Mouse (Mus musculus): ENCODE data around the gene Arpc3. TPM values are rescaled to one million over a fixed set of nuclear protein-coding genes. Genes with fewer than 3 reads are reported as not detected.
A peak's percentile ranks its signal among the peaks of the same experiment; 100 is the strongest.
"Not testable (repeated sequence)": the region's sequence is repeated elsewhere in the genome, so short reads cannot be mapped to it uniquely, and the experiment has no call there.

The Arpc3 gene
- polyA plus RNA-seq, 1 experiment from 2014 or later = 164 TPM

DNA sequence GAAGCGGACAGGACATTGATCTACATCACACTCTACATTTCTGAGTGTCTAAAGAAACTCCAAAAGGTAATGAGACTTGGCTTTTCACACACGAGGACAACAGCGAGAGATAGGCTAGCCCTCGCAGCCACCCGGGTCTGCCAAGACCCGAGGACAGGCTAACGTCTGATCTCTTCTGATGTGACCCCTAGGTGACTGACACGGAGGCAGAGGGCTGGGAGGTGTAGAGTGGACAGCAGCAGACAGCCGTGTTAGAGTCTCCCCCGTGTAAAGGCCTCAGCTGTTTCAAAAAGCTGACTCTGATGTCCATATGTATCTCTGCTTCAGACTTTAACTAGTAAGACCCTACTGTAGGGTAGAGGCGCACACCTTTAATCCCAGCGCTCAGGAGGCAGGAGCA lies 11.7 kb downstream of the Arpc3 start:
- Histone ChIP-seq H3K36me3 (ENCODE audit: control insufficient read depth, insufficient read depth, low read length) (peaks cover 37% of the 10 kb centered on the region), H3K27ac (ENCODE audit: low read length) (no peak overlapping the region), H3K4me2 (ENCODE audit: low read depth, low read length) (no peak overlapping the region), H3K9me3 (replicated peaks; ENCODE audit: control insufficient read depth, low read length) (0 out of 2 replicates have a peak, but pooled peaks cover 3% of the 10 kb centered on the region), H3K4me3 (replicated peaks; ENCODE audit: low read length) (no peak overlapping the region), H3K27me3 (ENCODE audit: control insufficient read depth, insufficient read depth, low read length) (no peaks in the 10 kb centered on the region), H3K4me1 (ENCODE audit: control insufficient read depth, insufficient read depth, low read length) (peaks cover 13% of the 10 kb centered on the region), H3K9ac (ENCODE audit: low read length) (no peak overlapping the region)
- WGBS = 92% methylated on average over 12 of the region's 12 CpGs
- no peak for ATAC-seq (ENCODE audit: insufficient read depth, low FRiP score)

DNA sequence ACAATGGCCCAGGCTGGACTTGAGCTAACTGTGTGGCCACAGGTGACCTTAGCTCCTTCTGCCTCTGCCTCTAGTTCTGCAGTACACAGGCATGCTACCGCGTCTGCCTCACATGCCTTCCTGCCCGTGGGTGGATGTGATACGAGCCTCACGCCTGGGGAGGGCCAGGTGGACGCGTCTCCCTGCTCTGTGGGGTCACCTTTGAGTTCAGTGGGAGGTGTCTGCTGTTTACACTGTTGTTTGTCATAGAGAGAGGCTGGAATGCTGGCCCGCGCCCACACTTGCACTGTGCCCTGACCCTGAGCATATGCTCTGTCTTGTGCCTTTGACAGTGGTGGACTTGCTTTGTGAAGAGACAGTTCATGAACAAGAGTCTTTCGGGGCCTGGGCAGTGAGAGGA lies 13.9 kb downstream of the Arpc3 start:
- peaks cover 7% of the 10 kb centered on the region for H3K4me1 ChIP-seq (ENCODE audit: control insufficient read depth, insufficient read depth, low read length)
- 81% methylated on average over 10 of the region's 10 CpGs for WGBS
- no peak overlapping the region for H3K27ac ChIP-seq (ENCODE audit: low read length)
- H3K4me3 ChIP-seq (replicated peaks; ENCODE audit: low read length) = no peak overlapping the region
- no peak overlapping the region for H3K9ac ChIP-seq (ENCODE audit: low read length)
- 0 out of 2 replicates have a peak, but pooled peaks cover 3% of the 10 kb centered on the region for H3K9me3 ChIP-seq (replicated peaks; ENCODE audit: control insufficient read depth, low read length)
- H3K4me2 ChIP-seq (ENCODE audit: low read depth, low read length) = no peak overlapping the region
- H3K27me3 ChIP-seq (ENCODE audit: control insufficient read depth, insufficient read depth, low read length) = no peaks in the 10 kb centered on the region
- ATAC-seq (ENCODE audit: insufficient read depth, low FRiP score) = no peak
- H3K36me3 ChIP-seq (ENCODE audit: control insufficient read depth, insufficient read depth, low read length) = peaks cover 37% of the 10 kb centered on the region

DNA sequence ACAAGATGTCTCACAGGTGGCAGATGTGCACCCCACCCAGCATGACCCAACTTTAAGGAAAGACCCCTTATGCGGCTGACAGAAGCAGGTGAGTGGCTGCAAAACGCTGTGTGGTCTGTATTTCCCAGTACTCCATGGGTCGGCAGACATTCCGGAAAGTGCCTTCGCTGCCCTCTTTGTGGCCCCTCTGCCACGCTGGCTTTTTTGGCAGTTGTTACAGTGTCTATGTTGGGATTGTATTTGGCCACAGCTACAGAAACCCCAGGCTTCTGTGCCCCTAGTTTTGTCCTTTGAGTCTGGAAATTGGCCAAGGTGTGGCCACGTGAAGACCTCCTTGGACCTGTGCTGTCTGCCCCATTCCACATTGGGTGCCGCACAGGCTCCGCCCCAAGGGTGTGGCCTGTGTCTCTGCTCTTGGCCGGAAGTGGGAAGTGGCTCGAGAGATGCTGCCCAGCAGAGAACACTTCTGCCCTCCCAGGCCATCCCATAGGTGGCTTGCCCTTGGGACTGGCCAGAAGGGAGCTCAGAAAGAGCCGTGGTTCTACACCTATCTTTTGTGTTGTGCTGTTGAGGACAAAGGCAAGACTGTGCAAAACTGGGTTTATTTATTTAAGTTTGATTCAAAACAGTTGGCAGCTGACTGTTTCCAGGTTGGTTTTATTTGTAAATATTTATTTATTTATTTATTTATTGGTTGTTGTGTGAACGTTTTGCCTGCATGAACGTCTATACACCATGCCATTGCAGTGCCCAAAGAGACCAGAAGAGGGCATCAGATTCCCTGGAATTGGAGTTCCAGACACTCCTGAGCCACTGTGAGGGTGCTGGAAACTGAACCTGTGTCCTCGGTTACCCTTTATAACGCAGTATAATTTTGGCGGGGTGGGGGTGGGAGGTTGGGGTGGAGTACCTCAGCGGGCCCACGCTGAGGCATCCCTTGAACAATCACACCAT lies 18.3 kb downstream of the Arpc3 start:
- no peaks in the 10 kb centered on the region for H3K27me3 ChIP-seq (ENCODE audit: control insufficient read depth, insufficient read depth, low read length)
- peaks cover 3% of the 10 kb centered on the region; the same call in 1 of the 2 replicates for H3K4me1 ChIP-seq (ENCODE audit: control insufficient read depth, insufficient read depth, low read length)
- H3K27ac ChIP-seq (ENCODE audit: low read length) = no peak overlapping the region
- H3K9me3 ChIP-seq (replicated peaks; ENCODE audit: control insufficient read depth, low read length) = 0 out of 2 replicates have a peak, but pooled peaks cover 3% of the 10 kb centered on the region
- WGBS = 87% methylated on average over 19 of the region's 19 CpGs
- H3K4me2 ChIP-seq (ENCODE audit: low read depth, low read length) = no peak overlapping the region
- ATAC-seq (ENCODE audit: insufficient read depth, low FRiP score) = 0 out of 2 replicates have a peak, but pooled peaks have one; percentile 16
- peaks cover 17% of the 10 kb centered on the region for H3K36me3 ChIP-seq (ENCODE audit: control insufficient read depth, insufficient read depth, low read length)
- H3K4me3 ChIP-seq (replicated peaks; ENCODE audit: low read length) = no peak overlapping the region
- H3K9ac ChIP-seq (ENCODE audit: low read length) = no peak overlapping the region

DNA sequence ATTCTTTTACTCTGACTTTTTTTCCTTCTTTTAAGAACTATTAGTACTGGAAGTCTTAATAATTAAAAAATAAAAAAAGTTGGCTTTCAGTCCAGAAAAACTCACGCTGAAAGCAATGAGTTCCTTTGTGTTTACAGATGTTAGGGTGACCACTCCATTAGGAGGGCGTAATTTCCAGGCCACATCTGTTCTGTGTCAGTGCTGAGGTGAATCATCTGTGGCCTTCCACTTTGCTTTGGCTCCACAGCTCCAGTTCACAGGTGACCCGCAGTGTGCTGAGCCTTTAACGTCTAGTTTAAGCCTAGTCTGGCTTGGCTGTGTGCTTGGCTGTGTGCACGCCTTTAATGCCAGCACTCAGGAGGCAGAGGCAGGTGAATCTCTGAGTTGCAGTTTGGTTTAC lies 20.2 kb downstream of the Arpc3 start:
- no peak for ATAC-seq (ENCODE audit: insufficient read depth, low FRiP score)
- Histone ChIP-seq H3K9ac (ENCODE audit: low read length) (no peak overlapping the region), H3K36me3 (ENCODE audit: control insufficient read depth, insufficient read depth, low read length) (peaks cover 4% of the 10 kb centered on the region), H3K4me3 (replicated peaks; ENCODE audit: low read length) (no peak overlapping the region), H3K4me2 (ENCODE audit: low read depth, low read length) (no peak overlapping the region), H3K27me3 (ENCODE audit: control insufficient read depth, insufficient read depth, low read length) (no peaks in the 10 kb centered on the region), H3K9me3 (replicated peaks; ENCODE audit: control insufficient read depth, low read length) (no peaks in the 10 kb centered on the region), H3K27ac (ENCODE audit: low read length) (no peak overlapping the region), H3K4me1 (ENCODE audit: control insufficient read depth, insufficient read depth, low read length) (peaks cover 3% of the 10 kb centered on the region; the same call in 1 of the 2 replicates)
- 56% methylated on average over 5 of the region's 5 CpGs for WGBS

DNA sequence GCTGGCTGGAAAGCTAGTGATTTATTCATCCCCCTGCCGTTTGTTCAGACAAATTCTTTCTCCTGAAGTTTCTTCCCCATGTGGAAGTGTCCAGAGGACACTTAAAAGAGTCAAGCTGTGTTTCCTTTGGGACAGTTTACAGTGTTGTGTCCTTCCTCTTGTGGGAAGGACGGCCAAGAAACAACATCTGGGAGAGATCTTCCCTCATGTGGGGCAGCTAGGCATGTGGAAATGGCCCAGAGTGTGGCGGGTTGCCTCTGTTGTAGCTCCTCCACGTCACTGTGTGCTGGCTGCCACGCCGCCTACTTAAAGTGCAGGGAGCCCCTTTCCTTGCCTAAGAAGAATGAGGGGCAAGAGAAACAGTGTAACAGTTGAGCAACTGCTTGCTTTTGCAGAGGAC lies 21.1 kb downstream of the Arpc3 start:
- no peak overlapping the region for H3K9ac ChIP-seq (ENCODE audit: low read length)
- 33% methylated on average over 6 of the region's 6 CpGs for WGBS
- no peaks in the 10 kb centered on the region for H3K27me3 ChIP-seq (ENCODE audit: control insufficient read depth, insufficient read depth, low read length)
- no peaks in the 10 kb centered on the region for H3K36me3 ChIP-seq (ENCODE audit: control insufficient read depth, insufficient read depth, low read length)
- no peaks in the 10 kb centered on the region for H3K9me3 ChIP-seq (replicated peaks; ENCODE audit: control insufficient read depth, low read length)
- H3K27ac ChIP-seq (ENCODE audit: low read length) = 0 out of 2 replicates have a peak overlapping the region, but pooled peaks have one; percentile 31
- no peak overlapping the region for H3K4me2 ChIP-seq (ENCODE audit: low read depth, low read length)
- ATAC-seq (ENCODE audit: insufficient read depth, low FRiP score) = peak; percentile 34; the same call in 1 of the 2 replicates
- H3K4me1 ChIP-seq (ENCODE audit: control insufficient read depth, insufficient read depth, low read length) = peaks cover 3% of the 10 kb centered on the region; the same call in 1 of the 2 replicates
- no peak overlapping the region for H3K4me3 ChIP-seq (replicated peaks; ENCODE audit: low read length)

DNA sequence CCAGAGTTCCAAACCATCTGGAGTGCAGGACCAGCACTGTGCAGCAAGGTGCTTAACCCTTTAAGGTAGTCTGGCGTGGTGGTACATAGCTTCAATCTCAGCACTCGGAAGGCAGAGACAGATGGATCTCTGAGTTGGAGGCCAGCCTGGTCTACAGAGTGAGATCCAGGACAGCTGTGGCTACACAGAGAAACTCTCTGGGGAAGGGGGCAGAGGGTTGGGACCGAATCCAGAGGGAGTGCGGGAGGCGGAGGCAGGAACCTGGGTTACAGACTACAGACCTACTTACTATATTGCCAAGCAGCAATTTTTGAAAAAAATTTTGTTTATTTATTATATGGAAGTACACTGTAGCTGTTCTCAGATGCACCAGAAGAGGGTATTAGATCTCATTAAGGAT lies 22.7 kb downstream of the Arpc3 start:
- no peak for ATAC-seq (ENCODE audit: insufficient read depth, low FRiP score)
- Histone ChIP-seq H3K27ac (ENCODE audit: low read length) (no peak overlapping the region), H3K27me3 (ENCODE audit: control insufficient read depth, insufficient read depth, low read length) (no peaks in the 10 kb centered on the region), H3K9ac (ENCODE audit: low read length) (no peak overlapping the region), H3K36me3 (ENCODE audit: control insufficient read depth, insufficient read depth, low read length) (no peaks in the 10 kb centered on the region), H3K9me3 (replicated peaks; ENCODE audit: control insufficient read depth, low read length) (no peaks in the 10 kb centered on the region), H3K4me3 (replicated peaks; ENCODE audit: low read length) (no peak overlapping the region), H3K4me1 (ENCODE audit: control insufficient read depth, insufficient read depth, low read length) (peaks cover 3% of the 10 kb centered on the region; the same call in 1 of the 2 replicates), H3K4me2 (ENCODE audit: low read depth, low read length) (no peak overlapping the region)
- 87% methylated on average over 5 of the region's 5 CpGs for WGBS

DNA sequence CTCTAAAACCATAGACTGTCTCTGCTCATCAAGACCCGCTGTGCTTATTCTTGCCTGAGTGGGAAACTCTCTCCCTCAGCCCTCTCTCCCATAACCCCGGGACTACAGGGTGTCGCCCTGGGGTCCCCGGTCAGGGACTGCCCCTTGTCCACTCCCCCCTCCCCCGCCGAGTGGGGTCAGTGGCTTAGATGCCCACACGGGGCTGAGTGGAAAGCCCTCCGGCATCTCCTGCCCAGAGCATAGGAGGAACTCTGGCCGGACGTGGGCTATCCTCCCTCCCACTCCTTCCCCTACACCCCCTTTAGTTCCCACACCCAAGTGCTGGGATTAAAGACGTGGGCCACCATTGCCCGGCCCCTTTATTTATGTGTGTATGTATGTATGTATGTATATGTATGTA lies 23.8 kb downstream of the Arpc3 start:
- Histone ChIP-seq H3K9ac (ENCODE audit: low read length) (no peak overlapping the region), H3K9me3 (replicated peaks; ENCODE audit: control insufficient read depth, low read length) (no peaks in the 10 kb centered on the region), H3K4me2 (ENCODE audit: low read depth, low read length) (no peak overlapping the region), H3K27me3 (ENCODE audit: control insufficient read depth, insufficient read depth, low read length) (no peaks in the 10 kb centered on the region), H3K36me3 (ENCODE audit: control insufficient read depth, insufficient read depth, low read length) (no peaks in the 10 kb centered on the region), H3K4me1 (ENCODE audit: control insufficient read depth, insufficient read depth, low read length) (peaks cover 3% of the 10 kb centered on the region; the same call in 1 of the 2 replicates), H3K4me3 (replicated peaks; ENCODE audit: low read length) (no peak overlapping the region), H3K27ac (ENCODE audit: low read length) (no peak overlapping the region)
- WGBS = 87% methylated on average over 12 of the region's 12 CpGs
- no peak for ATAC-seq (ENCODE audit: insufficient read depth, low FRiP score)

DNA sequence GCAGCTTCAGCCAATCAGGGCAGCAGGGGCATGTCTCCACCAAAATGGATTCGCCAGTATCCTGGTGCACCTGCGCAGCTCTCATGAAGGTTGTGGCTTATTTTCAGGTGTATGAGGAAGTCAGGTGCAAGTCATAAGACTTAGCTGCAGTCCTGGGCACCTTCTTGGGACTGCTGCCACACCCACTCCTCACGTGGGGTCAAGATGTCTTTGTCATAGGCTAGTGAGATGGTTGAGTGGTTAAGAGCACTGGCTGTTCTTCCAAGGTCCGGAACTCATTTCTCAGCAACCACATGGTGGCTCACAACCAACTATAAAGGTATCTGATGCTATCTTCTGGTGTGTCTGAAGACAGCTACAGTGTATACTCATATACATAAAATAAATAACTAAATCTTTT lies 29.0 kb downstream of the Arpc3 start:
- not testable (repeated sequence) for H3K4me2 ChIP-seq (ENCODE audit: low read depth, low read length); H3K27ac ChIP-seq (ENCODE audit: low read length); H3K9ac ChIP-seq (ENCODE audit: low read length); H3K9me3 ChIP-seq (replicated peaks; ENCODE audit: control insufficient read depth, low read length); H3K36me3 ChIP-seq (ENCODE audit: control insufficient read depth, insufficient read depth, low read length); ATAC-seq (ENCODE audit: insufficient read depth, low FRiP score); H3K27me3 ChIP-seq (ENCODE audit: control insufficient read depth, insufficient read depth, low read length); H3K4me3 ChIP-seq (replicated peaks; ENCODE audit: low read length)
- H3K4me1 ChIP-seq (ENCODE audit: control insufficient read depth, insufficient read depth, low read length) = peaks cover 12% of the 10 kb centered on the region; the same call in 1 of the 2 replicates
- 61% methylated on average over 4 of the region's 4 CpGs for WGBS

All from stomach, embryonic 16.5 days (tissue).